Mouse (Mus musculus): ENCODE measurements at regions not wholly inside any gene's neighbourhood (a gene's known extent, or its start where the extent isn't known, plus 50 kb on each side); places are given as distances from the start of the nearest gene placed in this dataset.

DNA sequence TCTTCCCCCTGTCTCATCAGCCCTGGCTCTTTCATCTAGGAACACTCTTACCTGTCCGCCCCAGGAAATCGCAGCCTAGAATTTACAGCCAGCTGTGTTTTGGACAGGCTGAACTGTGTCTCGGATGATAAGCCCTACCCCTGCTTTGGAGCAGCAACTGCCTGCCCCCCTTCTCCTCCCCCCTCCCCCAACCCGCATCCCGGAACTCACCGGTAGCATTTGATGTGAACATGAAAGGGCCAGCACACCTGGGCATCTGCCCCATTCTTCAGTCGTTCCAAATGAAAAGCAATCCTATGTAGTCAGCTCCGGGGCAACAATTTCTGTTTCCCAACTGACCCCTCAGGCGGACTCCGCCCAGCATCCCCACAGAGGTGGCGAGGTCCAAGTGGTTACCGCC lies 130.1 kb upstream of the Ctnnb1 start:
- Histone ChIP-seq H3K4me2 (no peak overlapping the region), H3K9me3 (no peaks in the 10 kb centered on the region), H3K9ac (no peak overlapping the region), H3K27me3 (replicated peaks) (no peaks in the 10 kb centered on the region), H3K36me3 (no peaks in the 10 kb centered on the region), H3K4me3 (replicated peaks) (no peak overlapping the region), H3K4me1 (peaks cover 5% of the 10 kb centered on the region; the same call in 1 of the 2 replicates), H3K27ac (no peak overlapping the region)
- ATAC-seq (ENCODE audit: insufficient read depth, low FRiP score, low read depth): no peak
- WGBS: 33% methylated on average over 12 of the region's 12 CpGs

DNA sequence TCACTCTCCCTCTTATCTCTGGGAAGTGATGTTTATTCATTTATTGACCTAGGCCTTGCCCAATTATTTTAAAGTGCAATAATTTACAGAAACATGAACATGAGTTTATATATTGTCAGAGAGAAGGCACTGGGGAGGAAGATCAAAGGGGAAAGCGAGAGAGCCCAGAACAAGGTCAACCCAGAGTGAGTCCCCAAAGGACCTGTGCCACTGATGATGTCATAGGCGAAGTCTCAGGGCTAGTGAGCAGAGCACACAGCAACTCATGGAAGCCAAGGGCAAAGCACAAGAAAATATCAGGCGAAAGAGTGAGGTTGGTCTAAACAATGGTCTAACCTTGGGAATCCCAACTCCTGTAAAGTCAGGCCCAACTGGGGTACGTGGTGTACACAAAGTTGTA lies 126.4 kb upstream of the Ctnnb1 start:
- no peaks in the 10 kb centered on the region for H3K36me3 ChIP-seq
- H3K4me2 ChIP-seq: no peak overlapping the region
- 76% methylated on average over 4 of the region's 4 CpGs for WGBS
- H3K9ac ChIP-seq: no peak overlapping the region
- no peaks in the 10 kb centered on the region for H3K9me3 ChIP-seq
- H3K27me3 ChIP-seq (replicated peaks): no peaks in the 10 kb centered on the region
- peaks cover 5% of the 10 kb centered on the region; the same call in 1 of the 2 replicates for H3K4me1 ChIP-seq
- no peak overlapping the region for H3K4me3 ChIP-seq (replicated peaks)
- ATAC-seq (ENCODE audit: insufficient read depth, low FRiP score, low read depth): no peak
- no peak overlapping the region for H3K27ac ChIP-seq

- H3K36me3 ChIP-seq: no peaks in the 10 kb centered on the region
- H3K4me3 ChIP-seq (replicated peaks): no peak overlapping the region
- H3K27ac ChIP-seq: peak overlapping the region; percentile 51; the same call in 1 of the 2 replicates
- 15% methylated on average over 10 of the region's 10 CpGs for WGBS
- H3K9ac ChIP-seq: no peak overlapping the region
- ATAC-seq (ENCODE audit: insufficient read depth, low FRiP score, low read depth): no peak
- H3K27me3 ChIP-seq (replicated peaks): no peaks in the 10 kb centered on the region
- H3K9me3 ChIP-seq: no peaks in the 10 kb centered on the region
- no peaks in the 10 kb centered on the region for H3K4me1 ChIP-seq
- no peak overlapping the region for H3K4me2 ChIP-seq
Observed at GRCm38 (mm10) chr9:120804760-120805294, 124.2 kb upstream of the Ctnnb1 start.

- Histone ChIP-seq H3K4me1 (0 out of 2 replicates have a peak, but pooled peaks cover 6% of the 10 kb centered on the region), H3K4me3 (replicated peaks) (no peak overlapping the region), H3K36me3 (no peaks in the 10 kb centered on the region), H3K4me2 (no peak overlapping the region), H3K9ac (no peak overlapping the region), H3K9me3 (no peaks in the 10 kb centered on the region), H3K27me3 (replicated peaks) (no peaks in the 10 kb centered on the region), H3K27ac (no peak overlapping the region)
- ATAC-seq (ENCODE audit: insufficient read depth, low FRiP score, low read depth): no peak
- WGBS: 30% methylated on average over 4 of the region's 4 CpGs
Observed at GRCm38 (mm10) chr9:120808741-120809425, 120.1 kb upstream of the Ctnnb1 start.

GRCm38 (mm10) chr9:120811522-120811921 lies 117.5 kb upstream of the Ctnnb1 start:
- WGBS: 67% methylated on average over 3 of the region's 3 CpGs
- Histone ChIP-seq H3K27ac (no peak overlapping the region), H3K36me3 (no peaks in the 10 kb centered on the region), H3K9ac (no peak overlapping the region), H3K4me1 (0 out of 2 replicates have a peak, but pooled peaks cover 6% of the 10 kb centered on the region), H3K4me3 (replicated peaks) (no peak overlapping the region), H3K9me3 (no peaks in the 10 kb centered on the region), H3K4me2 (no peak overlapping the region), H3K27me3 (replicated peaks) (no peaks in the 10 kb centered on the region)
- ATAC-seq (ENCODE audit: insufficient read depth, low FRiP score, low read depth): no peak

- no peak overlapping the region for H3K9ac ChIP-seq
- no peak overlapping the region for H3K27ac ChIP-seq
- ATAC-seq (ENCODE audit: insufficient read depth, low FRiP score, low read depth): peak; percentile 17; the same call in 1 of the 2 replicates
- H3K27me3 ChIP-seq (replicated peaks): no peaks in the 10 kb centered on the region
- 40% methylated on average over 17 of the region's 17 CpGs for WGBS
- no peaks in the 10 kb centered on the region for H3K36me3 ChIP-seq
- 0 out of 2 replicates have a peak, but pooled peaks cover 6% of the 10 kb centered on the region for H3K4me1 ChIP-seq
- H3K4me3 ChIP-seq (replicated peaks): 0 out of 2 replicates have a peak overlapping the region, but pooled peaks have one; percentile 11
- peak overlapping the region; percentile 41 for H3K4me2 ChIP-seq
- H3K9me3 ChIP-seq: no peaks in the 10 kb centered on the region
Observed at GRCm38 (mm10) chr9:120812667-120813210, 116.3 kb upstream of the Ctnnb1 start.

DNA sequence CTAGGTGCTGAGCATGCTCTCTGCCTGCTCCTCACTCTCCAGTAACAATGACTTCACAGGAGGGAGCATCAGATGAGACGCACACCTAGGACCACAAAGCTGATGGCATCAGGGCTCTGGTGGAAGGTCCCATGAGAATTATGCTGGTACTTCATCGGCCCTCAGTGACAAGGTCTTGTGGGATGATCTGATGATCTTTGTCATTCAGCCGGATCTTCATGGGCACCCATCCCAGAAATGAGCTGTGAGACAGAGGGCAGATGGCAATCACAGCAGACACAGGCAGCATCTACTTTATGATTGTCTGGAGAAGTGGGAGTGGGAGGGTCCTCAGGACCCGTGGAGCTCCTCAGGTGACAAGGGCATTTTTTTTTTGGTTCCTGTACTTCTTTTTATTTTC lies 114.7 kb upstream of the Ctnnb1 start:
- no peaks in the 10 kb centered on the region for H3K36me3 ChIP-seq
- WGBS: 80% methylated on average over 4 of the region's 4 CpGs
- H3K4me3 ChIP-seq (replicated peaks): no peak overlapping the region

DNA sequence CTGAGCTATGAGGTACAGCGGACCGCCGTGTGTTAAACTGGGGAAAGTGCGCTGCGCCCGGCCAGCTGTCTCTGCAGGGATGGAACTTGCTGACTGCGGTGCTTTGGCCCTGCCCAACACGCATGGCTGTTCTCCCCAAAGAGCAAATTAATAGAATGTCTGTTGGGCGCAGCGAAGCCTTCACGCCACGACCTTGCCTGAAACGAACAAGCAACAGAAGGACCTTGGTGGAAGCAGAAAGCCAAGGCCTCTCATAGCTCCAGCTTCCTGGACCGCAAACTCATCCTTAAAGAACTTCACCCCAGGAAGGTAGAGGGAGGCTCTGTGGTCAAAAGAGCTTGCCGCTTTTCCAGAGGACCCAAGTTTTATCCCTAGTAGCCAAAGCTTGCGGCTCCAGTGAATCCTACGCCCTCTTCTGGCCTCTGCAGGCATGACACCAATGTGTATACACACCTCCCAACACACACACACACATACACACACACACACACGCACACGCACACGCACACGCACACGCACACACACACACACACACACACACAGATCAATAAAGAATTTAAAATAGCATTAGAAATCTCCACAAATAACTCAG lies 110.2 kb upstream of the Ctnnb1 start:
- Histone ChIP-seq H3K27ac (no peak overlapping the region), H3K4me1 (no peaks in the 10 kb centered on the region), H3K27me3 (replicated peaks) (no peaks in the 10 kb centered on the region), H3K9ac (no peak overlapping the region), H3K36me3 (no peaks in the 10 kb centered on the region), H3K4me3 (replicated peaks) (no peak overlapping the region), H3K4me2 (no peak overlapping the region), H3K9me3 (no peaks in the 10 kb centered on the region)
- no peak for ATAC-seq (ENCODE audit: insufficient read depth, low FRiP score, low read depth)
- WGBS: 88% methylated on average over 22 of the region's 22 CpGs

More for the DNA sequence above, 114.7 kb upstream of the Ctnnb1 start:
- Histone ChIP-seq H3K27me3 (replicated peaks) (no peaks in the 10 kb centered on the region), H3K27ac (no peak overlapping the region), H3K9me3 (no peaks in the 10 kb centered on the region), H3K4me2 (no peak overlapping the region), H3K4me1 (0 out of 2 replicates have a peak, but pooled peaks cover 6% of the 10 kb centered on the region), H3K9ac (no peak overlapping the region)
- no peak for ATAC-seq (ENCODE audit: insufficient read depth, low FRiP score, low read depth)

GRCm38 (mm10) chr9:120820892-120821291 lies 108.1 kb upstream of the Ctnnb1 start:
- Histone ChIP-seq H3K27me3 (replicated peaks) (no peaks in the 10 kb centered on the region), H3K4me2 (no peak overlapping the region), H3K4me1 (no peaks in the 10 kb centered on the region), H3K36me3 (no peaks in the 10 kb centered on the region), H3K4me3 (replicated peaks) (no peak overlapping the region), H3K9ac (no peak overlapping the region), H3K27ac (no peak overlapping the region), H3K9me3 (no peaks in the 10 kb centered on the region)
- no peak for ATAC-seq (ENCODE audit: insufficient read depth, low FRiP score, low read depth)
- WGBS: 71% methylated on average over 6 of the region's 6 CpGs

DNA sequence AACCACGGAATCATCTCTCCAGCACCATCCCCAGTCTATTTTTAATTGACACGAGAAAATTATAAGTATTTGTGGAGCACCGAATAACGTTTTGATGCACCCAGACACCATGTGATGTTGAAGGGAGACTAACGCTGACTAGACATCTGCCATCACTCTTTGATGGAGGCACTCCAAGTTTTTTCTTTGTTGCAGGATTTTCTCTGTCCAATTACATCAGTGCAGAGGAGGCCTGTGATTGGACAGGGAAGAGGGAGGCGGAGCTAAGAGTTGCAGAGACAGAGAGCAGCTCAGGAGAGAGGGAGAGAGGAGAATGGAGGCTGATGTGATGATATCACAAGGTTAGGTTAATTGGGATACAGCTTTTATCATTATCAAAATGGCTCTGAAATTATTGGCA lies 105.6 kb upstream of the Ctnnb1 start:
- no peak overlapping the region for H3K27ac ChIP-seq
- H3K9ac ChIP-seq: no peak overlapping the region
- ATAC-seq (ENCODE audit: insufficient read depth, low FRiP score, low read depth): no peak
- WGBS: 69% methylated on average over 6 of the region's 6 CpGs
- no peaks in the 10 kb centered on the region for H3K4me1 ChIP-seq
- no peaks in the 10 kb centered on the region for H3K36me3 ChIP-seq
- H3K27me3 ChIP-seq (replicated peaks): no peaks in the 10 kb centered on the region
- no peak overlapping the region for H3K4me2 ChIP-seq
- no peak overlapping the region for H3K4me3 ChIP-seq (replicated peaks)
- no peaks in the 10 kb centered on the region for H3K9me3 ChIP-seq

DNA sequence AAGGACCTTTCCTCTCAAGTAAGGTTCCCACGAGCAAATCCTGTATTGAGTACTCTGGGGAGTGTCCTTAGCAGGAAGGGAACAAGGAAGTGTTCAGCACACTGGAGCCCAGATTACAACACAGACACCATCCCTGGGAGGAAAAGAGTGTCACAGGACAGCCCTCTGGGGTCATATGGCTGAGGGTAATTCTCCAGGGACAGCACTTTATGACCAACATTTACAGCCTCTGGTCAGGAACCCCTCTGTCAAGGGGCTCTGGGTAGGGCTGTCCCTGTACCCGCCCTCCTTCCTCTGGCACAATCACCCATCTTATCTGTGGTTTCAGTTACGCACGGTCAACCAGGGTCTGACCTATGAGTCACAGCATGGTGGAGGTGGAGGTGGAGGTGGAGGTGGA lies 102.8 kb upstream of the Ctnnb1 start:
- 58% methylated on average over 4 of the region's 4 CpGs for WGBS
- no peak overlapping the region for H3K4me2 ChIP-seq
- peak; percentile 59; the same call in 1 of the 2 replicates for ATAC-seq (ENCODE audit: insufficient read depth, low FRiP score, low read depth)
- H3K9me3 ChIP-seq: no peaks in the 10 kb centered on the region
- H3K9ac ChIP-seq: no peak overlapping the region
- no peaks in the 10 kb centered on the region for H3K4me1 ChIP-seq
- H3K27ac ChIP-seq: 0 out of 2 replicates have a peak overlapping the region, but pooled peaks have one; percentile 32
- no peak overlapping the region for H3K4me3 ChIP-seq (replicated peaks)
- H3K27me3 ChIP-seq (replicated peaks): no peaks in the 10 kb centered on the region
- no peaks in the 10 kb centered on the region for H3K36me3 ChIP-seq

DNA sequence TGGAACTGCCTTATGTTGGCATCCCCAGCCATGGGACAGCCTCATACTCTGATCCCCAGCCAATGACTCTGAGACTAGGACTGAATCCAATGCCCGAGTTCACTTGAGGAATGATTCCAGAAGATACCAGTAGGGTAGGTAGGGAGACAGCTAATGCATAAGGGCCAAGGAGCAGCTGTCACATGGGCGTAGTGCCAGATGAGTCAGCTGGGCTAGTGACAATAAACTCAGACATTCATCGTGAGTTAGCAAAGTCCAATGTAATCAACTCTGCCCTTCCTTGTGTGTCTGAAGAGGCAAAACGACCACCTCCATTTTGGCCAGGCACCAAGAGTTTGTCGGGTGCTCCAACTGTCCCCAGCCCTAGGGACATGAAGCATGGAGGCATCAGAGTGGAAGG lies 98.5 kb upstream of the Ctnnb1 start:
- Histone ChIP-seq H3K9ac (no peak overlapping the region), H3K4me1 (no peaks in the 10 kb centered on the region), H3K4me3 (replicated peaks) (no peak overlapping the region), H3K4me2 (no peak overlapping the region), H3K27ac (no peak overlapping the region), H3K9me3 (no peaks in the 10 kb centered on the region), H3K36me3 (no peaks in the 10 kb centered on the region), H3K27me3 (replicated peaks) (no peaks in the 10 kb centered on the region)
- 42% methylated on average over 5 of the region's 5 CpGs for whole genome bisulfite sequencing
- ATAC-seq (ENCODE audit: insufficient read depth, low FRiP score, low read depth): no peak
